Mouse (Mus musculus) liver, postnatal 0 days (tissue): ENCODE measurements around the gene Wdr25.

Experiments
- CTCF ChIP-seq: sonication (generic); IDR thresholded peaks from 2 replicates; pipeline ENCODE4 v1.5.1; 2016; ENCODE audit warnings: antibody characterized with exemption, low read depth
- EP300 ChIP-seq: IDR thresholded peaks from 2 replicates; pipeline ENCODE4 v1.6.1; 2016; ENCODE audit warnings: antibody characterized with exemption, low read depth, mild to moderate bottlenecking

DNA sequence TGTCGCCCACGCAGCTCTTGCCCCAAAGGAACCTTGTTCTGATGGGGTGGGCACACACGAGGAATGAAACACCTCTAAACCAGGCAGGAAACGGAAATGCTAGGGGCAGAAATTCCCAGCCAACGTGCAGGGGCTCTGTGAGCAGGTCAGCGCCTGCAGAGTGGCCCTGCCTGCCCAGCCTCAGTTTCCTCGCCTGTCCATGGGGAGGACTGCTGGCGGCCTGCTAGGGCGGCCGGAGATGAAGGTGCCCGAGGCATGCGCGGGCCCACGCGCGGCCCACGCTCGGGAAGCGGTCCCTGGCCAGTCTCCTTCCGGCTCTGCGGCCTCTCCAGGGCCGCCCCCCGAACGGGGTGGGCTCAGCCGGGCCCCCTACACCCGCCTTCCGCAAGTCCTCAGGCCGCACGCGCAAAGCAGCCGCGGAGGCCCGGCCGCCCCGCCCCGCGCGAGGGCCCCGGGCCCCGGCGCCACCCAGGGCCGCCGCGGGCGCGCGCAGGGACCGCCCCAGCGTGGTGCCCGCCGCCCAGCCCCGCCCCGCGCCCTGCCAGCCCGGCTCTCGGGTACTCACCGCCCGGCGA lies 174.2 kb downstream of the Wdr25 start:
- no peak for TF ChIP-seq CTCF
- no peak for TF ChIP-seq EP300
